In genomic region chr1:43933488-43934415, GRCm38 (mm10) we compare ENCODE assay signal across 7 mouse cellular contexts. TPM values are rescaled to one million over a fixed set of nuclear protein-coding genes. Genes with fewer than 3 reads are reported as not detected.
A peak's percentile ranks its signal among the peaks of the same experiment; 100 is the strongest.
DNase-seq lines count a peak whose midpoint lies in the region; ATAC-seq and TF ChIP-seq lines count a peak whose summit lies in the region.

Gene Tpp2 (plus strand): TSS chr1:43933647.

- 0 out of 2 replicates have a peak, but pooled peaks cover 3% of the 10 kb centered on the region for H3K36me3 ChIP-seq in embryonic facial prominence, embryonic 10.5 days (replicated peaks)
- H3K36me3 ChIP-seq in intestine, postnatal 0 days (ENCODE audit: control insufficient read depth, insufficient read depth), result no peaks in the 10 kb centered on the region
- no peaks in the 10 kb centered on the region for H3K36me3 ChIP-seq in midbrain, embryonic 12.5 days
- peaks cover 3% of the 10 kb centered on the region for H3K36me3 ChIP-seq in small intestine, adult 2 months (ENCODE audit: control insufficient read depth, insufficient read depth, low read length)

- intact Hi-C loops in left cerebral cortex, postnatal 4 days (cut with DNase I), result loop anchor here (10.0 kb wide), 1 partner anchor 169 kb away; no protein-coding TSS in a partner anchor

- under 1% methylated on average over 81 of the region's 81 CpGs for WGBS in embryonic facial prominence, embryonic 10.5 days
- WGBS in intestine, postnatal 0 days, result under 1% methylated on average over 80 of the region's 81 CpGs
- WGBS in midbrain, embryonic 12.5 days, result under 1% methylated on average over 81 of the region's 81 CpGs
- under 1% methylated on average over 81 of the region's 81 CpGs for WGBS in small intestine, adult 2 months

- H3K9me3 ChIP-seq in embryonic facial prominence, embryonic 10.5 days, result no peaks in the 10 kb centered on the region
- no peaks in the 10 kb centered on the region for H3K9me3 ChIP-seq in intestine, postnatal 0 days (ENCODE audit: control insufficient read depth)
- H3K9me3 ChIP-seq in midbrain, embryonic 12.5 days, result no peaks in the 10 kb centered on the region

- no peak; the same call in 1 of the 2 replicates for TF ChIP-seq CTCF in intestine, postnatal 0 days (IDR thresholded peaks at IDR 0.05; ENCODE audit: low read depth)
- no peak for TF ChIP-seq CTCF in small intestine, adult 2 months (IDR thresholded peaks at IDR 0.05; ENCODE audit: extremely low read depth, insufficient read length, insufficient replicate concordance, low read depth, low read length)

- peaks cover 15% of the 10 kb centered on the region for H3K4me1 ChIP-seq in embryonic facial prominence, embryonic 10.5 days
- no peaks in the 10 kb centered on the region; the same call in 1 of the 2 replicates for H3K4me1 ChIP-seq in intestine, postnatal 0 days (replicated peaks; ENCODE audit: control insufficient read depth, insufficient read depth, low read length)
- peaks cover 15% of the 10 kb centered on the region for H3K4me1 ChIP-seq in midbrain, embryonic 12.5 days
- no peaks in the 10 kb centered on the region for H3K4me1 ChIP-seq in small intestine, adult 2 months (ENCODE audit: control insufficient read depth, insufficient read depth, insufficient read length, low read length)

- peak within 1 kb of the TSS; percentile 82 for H3K9ac ChIP-seq in intestine, postnatal 0 days (ENCODE audit: low read depth, low read length)
- peak within 1 kb of the TSS; percentile 92 for H3K9ac ChIP-seq in midbrain, embryonic 12.5 days (replicated peaks)

- DNase-seq in adrenal gland, postnatal 10 days, result peak; percentile 97
- DNase-seq in embryonic facial prominence, embryonic 10.5 days (ENCODE audit: low spot score), result peak; percentile 95
- peak; percentile 81 for DNase-seq in gonadal fat pad, adult 2 months (ENCODE audit: low read depth)
- peak; percentile 96 for DNase-seq in left cerebral cortex, postnatal 4 days

- peak; percentile 100 for ATAC-seq in intestine, postnatal 0 days
- ATAC-seq in midbrain, embryonic 12.5 days (ENCODE audit: low FRiP score, low read depth), result peak; percentile 100

- H3K4me2 ChIP-seq in intestine, postnatal 0 days (replicated peaks; ENCODE audit: low read depth), result peak within 1 kb of the TSS; percentile 76
- peak within 1 kb of the TSS; percentile 62 for H3K4me2 ChIP-seq in midbrain, embryonic 12.5 days (replicated peaks)

- no peaks in the 10 kb centered on the region for H3K27me3 ChIP-seq in embryonic facial prominence, embryonic 10.5 days (replicated peaks; ENCODE audit: low read depth, poor library complexity, severe bottlenecking)
- no peaks in the 10 kb centered on the region for H3K27me3 ChIP-seq in intestine, postnatal 0 days (replicated peaks; ENCODE audit: control insufficient read depth, insufficient read depth, low read length)
- H3K27me3 ChIP-seq in midbrain, embryonic 12.5 days, result no peaks in the 10 kb centered on the region
- H3K27me3 ChIP-seq in small intestine, adult 2 months (ENCODE audit: control insufficient read depth, insufficient read depth, low read length), result no peaks in the 10 kb centered on the region

- H3K4me3 ChIP-seq in embryonic facial prominence, embryonic 10.5 days, result peak within 1 kb of the TSS; percentile 95
- H3K4me3 ChIP-seq in intestine, postnatal 0 days (ENCODE audit: low read depth, low read length), result peak within 1 kb of the TSS; percentile 66
- peak within 1 kb of the TSS; percentile 99 for H3K4me3 ChIP-seq in midbrain, embryonic 12.5 days
- peak within 1 kb of the TSS; percentile 69 for H3K4me3 ChIP-seq in small intestine, adult 2 months (ENCODE audit: low read depth, low read length)

- peak within 1 kb of the TSS; percentile 95 for H3K27ac ChIP-seq in embryonic facial prominence, embryonic 10.5 days (replicated peaks)
- peak within 1 kb of the TSS; percentile 93 for H3K27ac ChIP-seq in intestine, postnatal 0 days (ENCODE audit: low read depth, low read length)
- H3K27ac ChIP-seq in midbrain, embryonic 12.5 days (replicated peaks), result peak within 1 kb of the TSS; percentile 89
- H3K27ac ChIP-seq in small intestine, adult 2 months (ENCODE audit: insufficient read depth, low read depth, low read length), result peak within 1 kb of the TSS; percentile 92

- TF ChIP-seq POLR2A in small intestine, adult 2 months (IDR thresholded peaks at IDR 0.05; ENCODE audit: low read depth, low read length), result peak; percentile 86

RNA-seq across cellular contexts. Expression of gene Tpp2, which starts in this region (rescaled TPM):
- total RNA-seq in adrenal gland, postnatal 10 days (2021), result 10 to 100 TPM; 42.7 to 49.8 TPM
- polyA plus RNA-seq in embryonic facial prominence, embryonic 10.5 days (2016; fragmentation: Nextera tagmentation; extraction: Ambion mirVana), result 78.5 and 78.8 TPM in 2 replicates
- 8.4 and 9.4 TPM in 2 replicates for polyA plus RNA-seq in gonadal fat pad, adult 2 months (2012; rRNA removed)
- polyA plus RNA-seq in intestine, postnatal 0 days (2015; fragmentation: Nextera tagmentation; extraction: Ambion mirVana), result 18.8 and 20.5 TPM in 2 replicates
- 10 to 100 TPM; 62.0 to 64.2 TPM for total RNA-seq in left cerebral cortex, postnatal 4 days (2021)
- 69.4 and 73.5 TPM in 2 replicates for polyA plus RNA-seq in midbrain, embryonic 12.5 days (2016; fragmentation: Nextera tagmentation; extraction: Ambion mirVana)
- 1.5 and 2.2 TPM in 2 replicates for polyA plus RNA-seq in small intestine, adult 2 months (2012; rRNA removed)

Comparison
In these comparisons a context has a peak if more than half of its experiments do, and no peak if none do; other contexts are left out.
1. Peak in every context shown above with its lines: DNase-seq, ATAC-seq, H3K4me3 ChIP-seq and H3K27ac ChIP-seq.